Mouse (Mus musculus) heart, embryonic 10.5 days (tissue): ENCODE results near the gene Lrfn1. TPM values are rescaled to one million over a fixed set of nuclear protein-coding genes. Genes with fewer than 3 reads are reported as not detected.

ENCODE experiments used
- DNase-seq: peaks from one replicate; pipeline ENCODE4 v3.0.0-alpha.2; 2017; ENCODE audit warnings: low spot score
- H3K27ac ChIP-seq: fragments of 300-500 bp; sonication (generic); 2 replicates; pipeline ENCODE4 v1.5.1; 2016; ENCODE audit warnings: mild to moderate bottlenecking
- H3K27me3 ChIP-seq: fragments of 300-500 bp; sonication (generic); 2 replicates; pipeline ENCODE4 v1.6.1; 2016; ENCODE audit warnings: mild to moderate bottlenecking; ENCODE audit not compliant: poor library complexity, insufficient read depth, severe bottlenecking
- H3K36me3 ChIP-seq: fragments of 300-500 bp; sonication (generic); 2 replicates; pipeline ENCODE4 v1.6.1; 2016; ENCODE audit warnings: mild to moderate bottlenecking, moderate library complexity
- H3K4me1 ChIP-seq: fragments of 300-500 bp; sonication (generic); 2 replicates; pipeline ENCODE4 v1.6.1; 2016; ENCODE audit warnings: mild to moderate bottlenecking
- H3K4me3 ChIP-seq: fragments of 300-500 bp; sonication (generic); 2 replicates; pipeline ENCODE4 v1.5.1; 2016; ENCODE audit warnings: mild to moderate bottlenecking, moderate library complexity
- H3K9me3 ChIP-seq: fragments of 300-500 bp; sonication (generic); 2 replicates; pipeline ENCODE4 v1.6.1; 2016; ENCODE audit warnings: mild to moderate bottlenecking, moderate library complexity
- WGBS: fragments of 180-500 bp; shearing (Covaris S2); methylation state at CpG from one replicate; pipeline ENCODE4 v1.1.7; 2016; 5-methylcytosine and 5-hydroxymethylcytosine counted together
- polyA plus RNA-seq: library from polyadenylated mRNA; unstranded; fragments of >200 nt; fragmentation: Nextera tagmentation; extraction: Ambion mirVana; gene quantifications from 2 replicates; pipeline ENCODE4 v1.2.1, GENCODE M21; 2016

Lrfn1 gene
- polyA plus RNA-seq, 1 experiment from 2014 or later, result 1.9 TPM

- Histone ChIP-seq H3K27me3 (no peaks in the 10 kb centered on the region), H3K4me3 (no peak overlapping the region), H3K4me1 (peaks cover 8% of the 10 kb centered on the region; the same call in 1 of the 2 replicates), H3K9me3 (no peaks in the 10 kb centered on the region), H3K27ac (no peak overlapping the region), H3K36me3 (peaks cover 51% of the 10 kb centered on the region)
- DNase-seq, result no peak
- 95% methylated on average over 4 of the region's 5 CpGs for WGBS
Measured at GRCm38 (mm10) chr7:28460361-28460760, 8.6 kb downstream of the Lrfn1 start.

GRCm38 (mm10) chr7:28462769-28463168 lies 11.0 kb downstream of the Lrfn1 start:
- no peak for DNase-seq
- H3K9me3 ChIP-seq, result no peaks in the 10 kb centered on the region
- H3K27me3 ChIP-seq, result peaks cover 19% of the 10 kb centered on the region; the same call in 1 of the 2 replicates
- H3K4me3 ChIP-seq, result no peak overlapping the region
- peaks cover 45% of the 10 kb centered on the region for H3K36me3 ChIP-seq
- no peak overlapping the region for H3K27ac ChIP-seq
- WGBS, result 89% methylated on average over 2 of the region's 2 CpGs
- peaks cover 21% of the 10 kb centered on the region for H3K4me1 ChIP-seq

- no peak overlapping the region for H3K4me3 ChIP-seq
- H3K36me3 ChIP-seq, result peaks cover 27% of the 10 kb centered on the region
- no peak for DNase-seq
- peaks cover 24% of the 10 kb centered on the region for H3K4me1 ChIP-seq
- peaks cover 37% of the 10 kb centered on the region for H3K27me3 ChIP-seq
- WGBS, result 53% methylated on average over 10 of the region's 10 CpGs
- H3K9me3 ChIP-seq, result no peaks in the 10 kb centered on the region
- no peak overlapping the region for H3K27ac ChIP-seq
Measured at GRCm38 (mm10) chr7:28464416-28465212, 12.8 kb downstream of the Lrfn1 start.

- no peak for DNase-seq
- H3K27ac ChIP-seq, result peak overlapping the region; percentile 83
- H3K36me3 ChIP-seq, result peaks cover 9% of the 10 kb centered on the region; the same call in 1 of the 2 replicates
- peaks cover 35% of the 10 kb centered on the region for H3K4me1 ChIP-seq
- H3K27me3 ChIP-seq, result peaks cover 38% of the 10 kb centered on the region
- no peaks in the 10 kb centered on the region for H3K9me3 ChIP-seq
- 10% methylated on average over 40 of the region's 40 CpGs for WGBS
- H3K4me3 ChIP-seq, result peak overlapping the region; percentile 69
Measured at GRCm38 (mm10) chr7:28466721-28467212, 15.0 kb downstream of the Lrfn1 start.

GRCm38 (mm10) chr7:28467213-28467751 lies 15.5 kb downstream of the Lrfn1 start:
- H3K36me3 ChIP-seq, result peaks cover 7% of the 10 kb centered on the region; the same call in 1 of the 2 replicates
- under 1% methylated on average over 62 of the region's 63 CpGs for WGBS
- no peak for DNase-seq
- H3K4me1 ChIP-seq, result peaks cover 35% of the 10 kb centered on the region
- no peaks in the 10 kb centered on the region for H3K9me3 ChIP-seq
- peak overlapping the region; percentile 83 for H3K27ac ChIP-seq
- peaks cover 38% of the 10 kb centered on the region for H3K27me3 ChIP-seq
- peak overlapping the region; percentile 69 for H3K4me3 ChIP-seq

GRCm38 (mm10) chr7:28476191-28476590 lies 24.4 kb downstream of the Lrfn1 start:
- no peak overlapping the region for H3K4me3 ChIP-seq
- DNase-seq, result no peak
- WGBS, result 80% methylated on average over 6 of the region's 6 CpGs
- H3K27ac ChIP-seq, result no peak overlapping the region
- no peaks in the 10 kb centered on the region for H3K9me3 ChIP-seq
- H3K4me1 ChIP-seq, result peaks cover 8% of the 10 kb centered on the region
- 0 out of 2 replicates have a peak, but pooled peaks cover 8% of the 10 kb centered on the region for H3K27me3 ChIP-seq
- no peaks in the 10 kb centered on the region for H3K36me3 ChIP-seq

- no peak overlapping the region for H3K4me3 ChIP-seq
- H3K4me1 ChIP-seq, result peaks cover 4% of the 10 kb centered on the region; the same call in 1 of the 2 replicates
- no peaks in the 10 kb centered on the region for H3K36me3 ChIP-seq
- H3K9me3 ChIP-seq, result no peaks in the 10 kb centered on the region
- WGBS, result 76% methylated on average over 5 of the region's 5 CpGs
- DNase-seq, result no peak
- H3K27ac ChIP-seq, result no peak overlapping the region
- H3K27me3 ChIP-seq, result 0 out of 2 replicates have a peak, but pooled peaks cover 8% of the 10 kb centered on the region
Measured at GRCm38 (mm10) chr7:28477363-28477762, 25.6 kb downstream of the Lrfn1 start.

GRCm38 (mm10) chr7:28478854-28479253 lies 27.1 kb downstream of the Lrfn1 start:
- Histone ChIP-seq H3K27me3 (0 out of 2 replicates have a peak, but pooled peaks cover 8% of the 10 kb centered on the region), H3K9me3 (no peaks in the 10 kb centered on the region), H3K4me3 (no peak overlapping the region), H3K27ac (no peak overlapping the region), H3K4me1 (peaks cover 4% of the 10 kb centered on the region; the same call in 1 of the 2 replicates), H3K36me3 (no peaks in the 10 kb centered on the region)
- WGBS, result 8% methylated on average over 8 of the region's 8 CpGs
- DNase-seq, result no peak

GRCm38 (mm10) chr7:28482854-28483253 lies 31.1 kb downstream of the Lrfn1 start:
- peaks cover 6% of the 10 kb centered on the region for H3K4me1 ChIP-seq
- no peaks in the 10 kb centered on the region for H3K9me3 ChIP-seq
- no peak overlapping the region for H3K27ac ChIP-seq
- 80% methylated on average over 11 of the region's 11 CpGs for WGBS
- H3K4me3 ChIP-seq, result no peak overlapping the region
- DNase-seq, result no peak
- no peaks in the 10 kb centered on the region for H3K36me3 ChIP-seq
- peaks cover 19% of the 10 kb centered on the region for H3K27me3 ChIP-seq

- Histone ChIP-seq H3K9me3 (no peaks in the 10 kb centered on the region), H3K27me3 (peaks cover 32% of the 10 kb centered on the region), H3K4me3 (no peak overlapping the region), H3K36me3 (no peaks in the 10 kb centered on the region), H3K27ac (no peak overlapping the region), H3K4me1 (peaks cover 7% of the 10 kb centered on the region)
- WGBS, result 36% methylated on average over 4 of the region's 4 CpGs
- no peak for DNase-seq
Measured at GRCm38 (mm10) chr7:28484192-28484591, 32.4 kb downstream of the Lrfn1 start.

- no peak for DNase-seq
- Histone ChIP-seq H3K27ac (no peak overlapping the region), H3K4me3 (peak overlapping the region; percentile 39), H3K27me3 (peaks cover 26% of the 10 kb centered on the region), H3K4me1 (peaks cover 15% of the 10 kb centered on the region), H3K36me3 (no peaks in the 10 kb centered on the region), H3K9me3 (no peaks in the 10 kb centered on the region)
- 5% methylated on average over 16 of the region's 16 CpGs for WGBS
Measured at GRCm38 (mm10) chr7:28488030-28488491, 36.3 kb downstream of the Lrfn1 start.

GRCm38 (mm10) chr7:28490410-28490809 lies 38.6 kb downstream of the Lrfn1 start:
- DNase-seq, result no peak
- Histone ChIP-seq H3K4me3 (0 out of 2 replicates have a peak overlapping the region, but pooled peaks have one; percentile 24), H3K36me3 (no peaks in the 10 kb centered on the region), H3K9me3 (no peaks in the 10 kb centered on the region), H3K27me3 (peaks cover 26% of the 10 kb centered on the region), H3K4me1 (peaks cover 15% of the 10 kb centered on the region), H3K27ac (no peak overlapping the region)
- WGBS, result 3% methylated on average over 10 of the region's 10 CpGs

GRCm38 (mm10) chr7:28490903-28491302 lies 39.1 kb downstream of the Lrfn1 start:
- peaks cover 15% of the 10 kb centered on the region for H3K4me1 ChIP-seq
- no peak overlapping the region for H3K27ac ChIP-seq
- H3K27me3 ChIP-seq, result peaks cover 26% of the 10 kb centered on the region
- no peaks in the 10 kb centered on the region for H3K9me3 ChIP-seq
- H3K4me3 ChIP-seq, result peak overlapping the region; percentile 24; the same call in 1 of the 2 replicates
- WGBS, result 31% methylated on average over 14 of the region's 14 CpGs
- DNase-seq, result no peak
- H3K36me3 ChIP-seq, result no peaks in the 10 kb centered on the region
